Mouse (Mus musculus) adrenal gland, adult 18-20 months (tissue): ENCODE results near the gene Vmn2r33. TPM values are rescaled to one million over a fixed set of nuclear protein-coding genes. Genes with fewer than 3 reads are reported as not detected.
"Not testable (repeated sequence)": the region's sequence is repeated elsewhere in the genome, so short reads cannot be mapped to it uniquely, and the experiment has no call there.

Experiments used
- DNase-seq, 2 experiments: peaks; one replicate each; pipeline ENCODE4 v3.0.0; 2021 to 2022; ENCODE audit warnings: low spot score in 2 of 2
- long read RNA-seq, 2 experiments: library from polyadenylated mRNA; stranded (forward); transcript quantifications; one replicate each; pipeline ENCODE4 v2.0.0; 2021
- total RNA-seq, 2 experiments: library from RNA; stranded (reverse); gene quantifications; 1 replicate in 1 of 2; 2 replicates in 1 of 2; pipeline ENCODE4 v1.2.3; 2021

Gene Vmn2r33
- total RNA-seq = not detected
- long read RNA-seq, experiment 1 = 0 reads
- long read RNA-seq, experiment 2 = 0 reads

GRCm38 (mm10) chr7:7566686-7567085, at the start of gene Vmn2r33:
Gene Vmn2r33, minus strand, starts transcription at chr7:7566786.
- not testable (repeated sequence) for DNase-seq

Other genes with a start within 250 kb of the Vmn2r33 start
- gene Vmn2r30, start 229.2 kb downstream of the Vmn2r33 start, total RNA-seq = under 1 TPM in 1 of 2 experiments, not detected in 1; 0.07 TPM
- 1 to 10 TPM in 1 of 2 experiments, not detected in 1; 1.2 TPM for gene Gm45783, start 192.2 kb downstream of the Vmn2r33 start, total RNA-seq
- gene Vmn2r31, start 167.1 kb downstream of the Vmn2r33 start, total RNA-seq = not detected
- gene Vmn2r32, start 86.8 kb downstream of the Vmn2r33 start, total RNA-seq = not detected
- not detected for gene Vmn2r34, start 122.7 kb upstream of the Vmn2r33 start, total RNA-seq